ENCODE assay signal across 12 mouse cellular contexts in genomic region chr11:88484047-88484446, GRCm38 (mm10).
DNase-seq lines count a peak whose midpoint lies in the region; ATAC-seq and TF ChIP-seq lines count a peak whose summit lies in the region.
"Had no signal": no experiment of that assay in that cellular context is flagged by ENCODE, and none has a peak within 500 bp of the region (broad histone marks: within the 10 kb centered on the region; RNA-seq: fewer than 3 reads in every experiment).

No protein-coding gene starts in this region.

- no peak overlapping the region for H3K9ac ChIP-seq in liver, adult 2 months (ENCODE audit: low read depth, low read length)
- no peak overlapping the region for H3K9ac ChIP-seq in liver, embryonic 11.5 days (ENCODE audit: low read depth, low read length)
- H3K9ac ChIP-seq in forebrain, embryonic 15.5 days (replicated peaks), result no peak overlapping the region
- H3K9ac ChIP-seq in midbrain, embryonic 11.5 days (ENCODE audit: low read length), result no peak overlapping the region
- H3K9ac ChIP-seq in neural tube, embryonic 15.5 days (replicated peaks), result no peak overlapping the region
- H3K9ac ChIP-seq: embryonic facial prominence, embryonic 15.5 days; liver, embryonic 13.5 days had no signal

- ATAC-seq in liver, embryonic 11.5 days (replicated peaks; ENCODE audit: low FRiP score), result no peak
- no peak for ATAC-seq in forebrain, embryonic 15.5 days (replicated peaks)
- no peak for ATAC-seq in midbrain, embryonic 11.5 days (ENCODE audit: low FRiP score)
- ATAC-seq in neural tube, embryonic 15.5 days (ENCODE audit: low FRiP score), result no peak

- H3K79me2 ChIP-seq in liver, adult 2 months (ENCODE audit: control insufficient read depth, insufficient read depth, low read length), result no peaks in the 10 kb centered on the region

- DNase-seq in liver, adult 2 months (ENCODE audit: extremely low read depth, low read depth, low spot score), result peak; percentile 91
- DNase-seq in liver, embryonic 11.5 days (ENCODE audit: low spot score), result no peak
- DNase-seq in midbrain, embryonic 11.5 days (ENCODE audit: low spot score, missing footprints), result no peak
- DNase-seq in urinary bladder, adult 2 months (ENCODE audit: low spot score), result no peak
- no peak for DNase-seq in embryo, embryonic 10.5 days (ENCODE audit: low spot score)
- DNase-seq: adrenal gland, postnatal 36 days; liver, embryonic 13.5 days; spleen, adult 18-20 months had no signal

- H3K27ac ChIP-seq in liver, adult 2 months (replicated peaks; ENCODE audit: insufficient read depth, low read depth, low read length), result no peak overlapping the region
- no peak overlapping the region for H3K27ac ChIP-seq in liver, embryonic 11.5 days (ENCODE audit: low read depth, low read length)
- H3K27ac ChIP-seq in forebrain, embryonic 15.5 days (replicated peaks), result peak overlapping the region; percentile 89; the same call in 1 of the 2 replicates
- peak overlapping the region; percentile 99 for H3K27ac ChIP-seq in midbrain, embryonic 11.5 days (ENCODE audit: low read depth, low read length)
- peak overlapping the region; percentile 83; the same call in 1 of the 2 replicates for H3K27ac ChIP-seq in neural tube, embryonic 15.5 days (replicated peaks)
- H3K27ac ChIP-seq: embryonic facial prominence, embryonic 15.5 days; liver, embryonic 13.5 days; stomach, postnatal 0 days had no signal

- H3K27me3 ChIP-seq in liver, adult 2 months (ENCODE audit: control insufficient read depth, insufficient read depth, low read length), result no peaks in the 10 kb centered on the region
- H3K27me3 ChIP-seq in liver, embryonic 11.5 days (replicated peaks; ENCODE audit: control insufficient read depth, insufficient read depth, low read length), result no peaks in the 10 kb centered on the region
- H3K27me3 ChIP-seq in forebrain, embryonic 15.5 days, result no peaks in the 10 kb centered on the region
- H3K27me3 ChIP-seq in midbrain, embryonic 11.5 days (ENCODE audit: control insufficient read depth, insufficient read depth, low read length), result no peaks in the 10 kb centered on the region
- no peaks in the 10 kb centered on the region for H3K27me3 ChIP-seq in neural tube, embryonic 15.5 days (replicated peaks)
- H3K27me3 ChIP-seq: embryonic facial prominence, embryonic 15.5 days; liver, embryonic 13.5 days had no signal

- TF ChIP-seq POLR2A in liver, adult 2 months (IDR thresholded peaks at IDR 0.05; ENCODE audit: extremely low read depth, insufficient read depth, low read length), result no peak

- peaks cover 6% of the 10 kb centered on the region for H3K4me1 ChIP-seq in liver, adult 2 months (ENCODE audit: control insufficient read depth, insufficient read depth, low read length)
- peaks cover 6% of the 10 kb centered on the region; the same call in 1 of the 2 replicates for H3K4me1 ChIP-seq in liver, embryonic 11.5 days (replicated peaks; ENCODE audit: control insufficient read depth, insufficient read depth, low read length)
- H3K4me1 ChIP-seq in forebrain, embryonic 15.5 days, result peaks cover 74% of the 10 kb centered on the region
- peaks cover 79% of the 10 kb centered on the region for H3K4me1 ChIP-seq in midbrain, embryonic 11.5 days (ENCODE audit: control insufficient read depth, insufficient read depth, low read length)
- H3K4me1 ChIP-seq in neural tube, embryonic 15.5 days, result peaks cover 67% of the 10 kb centered on the region

- no peaks in the 10 kb centered on the region for H3K9me3 ChIP-seq in liver, embryonic 11.5 days (ENCODE audit: control insufficient read depth, low read length)
- no peaks in the 10 kb centered on the region for H3K9me3 ChIP-seq in forebrain, embryonic 15.5 days
- H3K9me3 ChIP-seq in midbrain, embryonic 11.5 days (ENCODE audit: control insufficient read depth, low read length), result no peaks in the 10 kb centered on the region
- H3K9me3 ChIP-seq in neural tube, embryonic 15.5 days (replicated peaks), result no peaks in the 10 kb centered on the region
- H3K9me3 ChIP-seq: embryonic facial prominence, embryonic 15.5 days; liver, embryonic 13.5 days had no signal

- no peaks in the 10 kb centered on the region for H3K36me3 ChIP-seq in liver, adult 2 months (ENCODE audit: control insufficient read depth, insufficient read depth, low read length)
- H3K36me3 ChIP-seq in liver, embryonic 11.5 days (ENCODE audit: control insufficient read depth, insufficient read depth, low read length), result no peaks in the 10 kb centered on the region
- H3K36me3 ChIP-seq in forebrain, embryonic 15.5 days, result no peaks in the 10 kb centered on the region
- H3K36me3 ChIP-seq in midbrain, embryonic 11.5 days (ENCODE audit: control insufficient read depth, insufficient read depth, low read length), result no peaks in the 10 kb centered on the region
- H3K36me3 ChIP-seq in neural tube, embryonic 15.5 days, result no peaks in the 10 kb centered on the region
- H3K36me3 ChIP-seq: embryonic facial prominence, embryonic 15.5 days; liver, embryonic 13.5 days had no signal

- no peak overlapping the region for H3K4me3 ChIP-seq in liver, adult 2 months (ENCODE audit: insufficient read depth, low read depth, low read length)
- H3K4me3 ChIP-seq in liver, embryonic 11.5 days (ENCODE audit: low read depth, low read length), result no peak overlapping the region
- no peak overlapping the region for H3K4me3 ChIP-seq in forebrain, embryonic 15.5 days
- no peak overlapping the region for H3K4me3 ChIP-seq in midbrain, embryonic 11.5 days (ENCODE audit: low read depth, low read length)
- no peak overlapping the region for H3K4me3 ChIP-seq in neural tube, embryonic 15.5 days (replicated peaks)
- H3K4me3 ChIP-seq: embryonic facial prominence, embryonic 15.5 days; liver, embryonic 13.5 days had no signal

- no peak for TF ChIP-seq CTCF in liver, adult 2 months (IDR thresholded peaks at IDR 0.05; ENCODE audit: low read depth, low read length)

- WGBS in liver, adult 2 months, result 34% methylated on average over 3 of the region's 3 CpGs
- WGBS in liver, embryonic 11.5 days, result 90% methylated on average over 3 of the region's 3 CpGs
- WGBS in forebrain, embryonic 15.5 days, result 93% methylated on average over 3 of the region's 3 CpGs
- WGBS in midbrain, embryonic 11.5 days, result 93% methylated on average over 3 of the region's 3 CpGs
- 82% methylated on average over 3 of the region's 3 CpGs for WGBS in neural tube, embryonic 15.5 days

- no peak overlapping the region for H3K4me2 ChIP-seq in liver, embryonic 11.5 days
- H3K4me2 ChIP-seq in forebrain, embryonic 15.5 days (replicated peaks), result no peak overlapping the region
- no peak overlapping the region for H3K4me2 ChIP-seq in midbrain, embryonic 11.5 days
- no peak overlapping the region for H3K4me2 ChIP-seq in neural tube, embryonic 15.5 days
- H3K4me2 ChIP-seq: embryonic facial prominence, embryonic 15.5 days; liver, embryonic 13.5 days had no signal

Comparison
In these comparisons a context has a peak if more than half of its experiments do, and no peak if none do; other contexts are left out.
1. H3K27ac ChIP-seq: peak in forebrain, embryonic 15.5 days (single experiment), midbrain, embryonic 11.5 days (single experiment) and neural tube, embryonic 15.5 days (single experiment); none in liver, adult 2 months (single experiment) and liver, embryonic 11.5 days (single experiment).